In genomic region chr16:11203600-11204390, GRCm38 (mm10) we compare ENCODE assay signal across 8 mouse cellular contexts. TPM values are rescaled to one million over a fixed set of nuclear protein-coding genes. Genes with fewer than 3 reads are reported as not detected.
DNase-seq lines count a peak whose midpoint lies in the region; ATAC-seq and TF ChIP-seq lines count a peak whose summit lies in the region.

No protein-coding gene starts in this region.

- peak overlapping the region; percentile 96 for H3K27ac ChIP-seq in gastrocnemius, adult 2 months
- peak overlapping the region; percentile 83 for H3K27ac ChIP-seq in embryonic facial prominence, embryonic 13.5 days
- peak overlapping the region; percentile 91 for H3K27ac ChIP-seq in limb, embryonic 12.5 days
- no peak overlapping the region for H3K27ac ChIP-seq in small intestine, adult 2 months (ENCODE audit: insufficient read depth, low read depth, low read length)

- peak overlapping the region; percentile 94 for H3K9ac ChIP-seq in embryonic facial prominence, embryonic 13.5 days
- peak overlapping the region; percentile 91 for H3K9ac ChIP-seq in limb, embryonic 12.5 days (replicated peaks)

- no peak for TF ChIP-seq CTCF in gastrocnemius, adult 2 months (IDR thresholded peaks at IDR 0.05)
- no peak for TF ChIP-seq CTCF in small intestine, adult 2 months (IDR thresholded peaks at IDR 0.05; ENCODE audit: extremely low read depth, insufficient read length, insufficient replicate concordance, low read depth, low read length)

- peaks cover 22% of the 10 kb centered on the region for H3K4me1 ChIP-seq in embryonic facial prominence, embryonic 13.5 days
- H3K4me1 ChIP-seq in limb, embryonic 12.5 days (replicated peaks) = peaks cover 26% of the 10 kb centered on the region
- H3K4me1 ChIP-seq in small intestine, adult 2 months (ENCODE audit: control insufficient read depth, insufficient read depth, insufficient read length, low read length) = no peaks in the 10 kb centered on the region; the same call in 1 of the 2 replicates

- H3K36me3 ChIP-seq in embryonic facial prominence, embryonic 13.5 days = peaks cover 51% of the 10 kb centered on the region
- H3K36me3 ChIP-seq in limb, embryonic 12.5 days = peaks cover 55% of the 10 kb centered on the region
- peaks cover 13% of the 10 kb centered on the region for H3K36me3 ChIP-seq in small intestine, adult 2 months (ENCODE audit: control insufficient read depth, insufficient read depth, low read length)

- intact Hi-C loops in gastrocnemius, adult 2 months (cut with DNase I) = loop anchor here (2.0 to 5.0 kb wide), 3 partner anchors 27 to 119 kb away; partner anchors contain the start of genes Gspt1, Snx29 and Zc3h7a
- intact Hi-C loops in left cerebral cortex, postnatal 4 days (cut with DNase I) = no loop called here

- no peaks in the 10 kb centered on the region for H3K27me3 ChIP-seq in embryonic facial prominence, embryonic 13.5 days
- H3K27me3 ChIP-seq in limb, embryonic 12.5 days = no peaks in the 10 kb centered on the region
- no peaks in the 10 kb centered on the region for H3K27me3 ChIP-seq in small intestine, adult 2 months (ENCODE audit: control insufficient read depth, insufficient read depth, low read length)

- H3K4me2 ChIP-seq in embryonic facial prominence, embryonic 13.5 days = peak overlapping the region; percentile 90
- peak overlapping the region; percentile 91 for H3K4me2 ChIP-seq in limb, embryonic 12.5 days

- 6% methylated on average over 24 of the region's 24 CpGs for WGBS in embryonic facial prominence, embryonic 13.5 days
- 8% methylated on average over 24 of the region's 24 CpGs for WGBS in limb, embryonic 12.5 days
- 3% methylated on average over 24 of the region's 24 CpGs for WGBS in small intestine, adult 2 months

- no peak for ATAC-seq in embryonic facial prominence, embryonic 13.5 days (ENCODE audit: insufficient number of reproducible peaks, insufficient read depth, low FRiP score, low TSS enrichment, low read depth)
- ATAC-seq in limb, embryonic 12.5 days (ENCODE audit: insufficient number of reproducible peaks, insufficient read depth, low FRiP score, low TSS enrichment, low read depth) = peak; percentile 64; the same call in 1 of the 2 replicates

- no peak for TF ChIP-seq POLR2A in small intestine, adult 2 months (IDR thresholded peaks at IDR 0.05; ENCODE audit: low read depth, low read length)

- H3K9me3 ChIP-seq in embryonic facial prominence, embryonic 13.5 days = no peaks in the 10 kb centered on the region
- no peaks in the 10 kb centered on the region for H3K9me3 ChIP-seq in limb, embryonic 12.5 days

- peak overlapping the region; percentile 98 for H3K4me3 ChIP-seq in gastrocnemius, adult 2 months
- H3K4me3 ChIP-seq in embryonic facial prominence, embryonic 13.5 days = peak overlapping the region; percentile 94
- peak overlapping the region; percentile 84 for H3K4me3 ChIP-seq in limb, embryonic 12.5 days (replicated peaks)
- H3K4me3 ChIP-seq in small intestine, adult 2 months (ENCODE audit: low read depth, low read length) = peak overlapping the region; percentile 87

- peak; percentile 19 for DNase-seq in gastrocnemius, adult 2 months
- no peak for DNase-seq in gastrocnemius, adult 18-20 months (ENCODE audit: low spot score)
- DNase-seq in 3T3-L1 (ENCODE audit: low read depth, low spot score) = peak; percentile 25
- DNase-seq in right cerebral cortex, postnatal 25 days = no peak
- no peak for DNase-seq in left cerebral cortex, postnatal 4 days

RNA-seq across cellular contexts. Expression of gene Rsl1d1, which starts 0.7 kb away (rescaled TPM):
- 10 to 100 TPM; 42.5 to 51.0 TPM for total RNA-seq in gastrocnemius, adult 2 months (2021)
- total RNA-seq in gastrocnemius, adult 18-20 months (2021) = 10 to 100 TPM; 42.7 to 44.9 TPM
- 199 and 218 TPM in 2 replicates for polyA plus RNA-seq in embryonic facial prominence, embryonic 13.5 days (2015; fragmentation: Nextera tagmentation; extraction: Ambion mirVana)
- polyA plus RNA-seq in limb, embryonic 12.5 days (2016; fragmentation: Nextera tagmentation; extraction: Ambion mirVana) = 224 and 225 TPM in 2 replicates
- polyA plus RNA-seq in small intestine, adult 2 months (2012; rRNA removed) = 0.39 and 0.98 TPM in 2 replicates
- 10 to 100 TPM; 70.6 to 75.7 TPM for total RNA-seq in left cerebral cortex, postnatal 4 days (2021)

RNA-seq across cellular contexts. Expression of gene Zc3h7a, which starts 27.6 kb away (rescaled TPM):
- 10 to 100 TPM; 17.0 to 20.0 TPM for total RNA-seq in gastrocnemius, adult 2 months (2021)
- total RNA-seq in gastrocnemius, adult 18-20 months (2021) = 10 to 100 TPM; 10.3 to 16.8 TPM
- 98.5 and 119 TPM in 2 replicates for polyA plus RNA-seq in embryonic facial prominence, embryonic 13.5 days (2015; fragmentation: Nextera tagmentation; extraction: Ambion mirVana)
- polyA plus RNA-seq in limb, embryonic 12.5 days (2016; fragmentation: Nextera tagmentation; extraction: Ambion mirVana) = 98.3 and 101 TPM in 2 replicates
- 13.1 and 23.2 TPM in 2 replicates for polyA plus RNA-seq in small intestine, adult 2 months (2012; rRNA removed)
- total RNA-seq in left cerebral cortex, postnatal 4 days (2021) = 100 to 1,000 TPM in 1 of 2 experiments, 10 to 100 TPM in 1; 81.8 to 101 TPM

RNA-seq across cellular contexts. Expression of gene Gspt1, which starts 50.3 kb away (rescaled TPM):
- total RNA-seq in gastrocnemius, adult 2 months (2021) = 10 to 100 TPM; 59.2 to 62.2 TPM
- 10 to 100 TPM; 60.7 to 60.8 TPM for total RNA-seq in gastrocnemius, adult 18-20 months (2021)
- 75.4 and 80.1 TPM in 2 replicates for polyA plus RNA-seq in embryonic facial prominence, embryonic 13.5 days (2015; fragmentation: Nextera tagmentation; extraction: Ambion mirVana)
- 106 and 113 TPM in 2 replicates for polyA plus RNA-seq in limb, embryonic 12.5 days (2016; fragmentation: Nextera tagmentation; extraction: Ambion mirVana)
- polyA plus RNA-seq in small intestine, adult 2 months (2012; rRNA removed) = 25.4 and 36.0 TPM in 2 replicates
- 100 to 1,000 TPM; 116 to 125 TPM for total RNA-seq in left cerebral cortex, postnatal 4 days (2021)

Comparison
In these comparisons a context has a peak if more than half of its experiments do, and no peak if none do; other contexts are left out.
1. DNase-seq: peak in gastrocnemius, adult 2 months (single experiment) and 3T3-L1 (single experiment); none in gastrocnemius, adult 18-20 months (single experiment), right cerebral cortex, postnatal 25 days (single experiment) and left cerebral cortex, postnatal 4 days (single experiment).
2. Peak in every context shown above with its lines, with median percentiles within 50 percentile points of each other: H3K4me3 ChIP-seq.